Mouse (Mus musculus): ENCODE measurements around the gene Trappc3l.
"Not testable (repeated sequence)": the region's sequence is repeated elsewhere in the genome, so short reads cannot be mapped to it uniquely, and the experiment has no call there.

Gene Trappc3l

GRCm38 (mm10) chr10:34037401-34037800 lies at the start of gene Trappc3l:
Trappc3l (plus strand) TSS chr10:34037597.
- no peak for DNase-seq (ENCODE audit: low spot score)

- DNase-seq (ENCODE audit: low spot score) = not testable (repeated sequence)
These were observed 40.7 kb upstream of the Trappc3l start for GRCm38 (mm10) chr10:33996686-33997085.

GRCm38 (mm10) chr10:33998397-33998796 lies 39.0 kb upstream of the Trappc3l start:
- no peak for DNase-seq (ENCODE audit: low spot score)

GRCm38 (mm10) chr10:34012581-34012980 lies 24.8 kb upstream of the Trappc3l start:
- DNase-seq (ENCODE audit: low spot score) = no peak

GRCm38 (mm10) chr10:34013241-34013640 lies 24.2 kb upstream of the Trappc3l start:
- no peak for DNase-seq (ENCODE audit: low spot score)

- DNase-seq (ENCODE audit: low spot score) = no peak
These were observed 18.6 kb upstream of the Trappc3l start for GRCm38 (mm10) chr10:34018746-34019301.

GRCm38 (mm10) chr10:34019302-34020075 lies 17.9 kb upstream of the Trappc3l start, which contains the start of gene Rwdd1:
Rwdd1 (minus strand) TSS chr10:34019624.
- DNase-seq (ENCODE audit: low spot score) = peak; percentile 97

- DNase-seq (ENCODE audit: low spot score) = no peak
These were observed 7.1 kb upstream of the Trappc3l start for GRCm38 (mm10) chr10:34030322-34030721.

- peak; percentile 43 for DNase-seq (ENCODE audit: low spot score)
These were observed 3.6 kb upstream of the Trappc3l start for GRCm38 (mm10) chr10:34033630-34034305.

GRCm38 (mm10) chr10:34036587-34036986 lies 810 bp upstream of the Trappc3l start:
- no peak for DNase-seq (ENCODE audit: low spot score)

GRCm38 (mm10) chr10:34044210-34044609 lies 6.8 kb downstream of the Trappc3l start, which contains the start of gene Calhm4:
Calhm4 (minus strand) TSS chr10:34044310.
- DNase-seq (ENCODE audit: low spot score) = no peak

- no peak for DNase-seq (ENCODE audit: low spot score)
These were observed 16.6 kb downstream of the Trappc3l start for GRCm38 (mm10) chr10:34053987-34054386.

GRCm38 (mm10) chr10:34066591-34066990 lies 29.2 kb downstream of the Trappc3l start:
- no peak for DNase-seq (ENCODE audit: low spot score)

GRCm38 (mm10) chr10:34069606-34070005 lies 32.2 kb downstream of the Trappc3l start:
- DNase-seq (ENCODE audit: low spot score) = no peak

GRCm38 (mm10) chr10:34070999-34071492 lies 33.6 kb downstream of the Trappc3l start:
- no peak for DNase-seq (ENCODE audit: low spot score)

GRCm38 (mm10) chr10:34071650-34072049 lies 34.3 kb downstream of the Trappc3l start:
- DNase-seq (ENCODE audit: low spot score) = no peak

- no peak for DNase-seq (ENCODE audit: low spot score)
These were observed 37.3 kb downstream of the Trappc3l start for GRCm38 (mm10) chr10:34074522-34075200.

- DNase-seq (ENCODE audit: low spot score) = no peak
These were observed 49.1 kb downstream of the Trappc3l start for GRCm38 (mm10) chr10:34086514-34086913.

- no peak for DNase-seq (ENCODE audit: low spot score)
These were observed 51.1 kb downstream of the Trappc3l start for GRCm38 (mm10) chr10:34088515-34088914.

GRCm38 (mm10) chr10:34089517-34089916 lies 52.1 kb downstream of the Trappc3l start:
- DNase-seq (ENCODE audit: low spot score) = no peak

- no peak for DNase-seq (ENCODE audit: low spot score)
These were observed 53.1 kb downstream of the Trappc3l start for GRCm38 (mm10) chr10:34090481-34090880.

- DNase-seq (ENCODE audit: low spot score) = no peak
These were observed 54.5 kb downstream of the Trappc3l start for GRCm38 (mm10) chr10:34091888-34092287.

All from ovary, adult 18-20 months (tissue).